Mouse (Mus musculus): ENCODE results near the gene H2-DMb1. TPM values are rescaled to one million over a fixed set of nuclear protein-coding genes. Genes with fewer than 3 reads are reported as not detected.

The H2-DMb1 gene
- polyA plus RNA-seq, 1 experiment from 2014 or later = 0.39 TPM

DNA sequence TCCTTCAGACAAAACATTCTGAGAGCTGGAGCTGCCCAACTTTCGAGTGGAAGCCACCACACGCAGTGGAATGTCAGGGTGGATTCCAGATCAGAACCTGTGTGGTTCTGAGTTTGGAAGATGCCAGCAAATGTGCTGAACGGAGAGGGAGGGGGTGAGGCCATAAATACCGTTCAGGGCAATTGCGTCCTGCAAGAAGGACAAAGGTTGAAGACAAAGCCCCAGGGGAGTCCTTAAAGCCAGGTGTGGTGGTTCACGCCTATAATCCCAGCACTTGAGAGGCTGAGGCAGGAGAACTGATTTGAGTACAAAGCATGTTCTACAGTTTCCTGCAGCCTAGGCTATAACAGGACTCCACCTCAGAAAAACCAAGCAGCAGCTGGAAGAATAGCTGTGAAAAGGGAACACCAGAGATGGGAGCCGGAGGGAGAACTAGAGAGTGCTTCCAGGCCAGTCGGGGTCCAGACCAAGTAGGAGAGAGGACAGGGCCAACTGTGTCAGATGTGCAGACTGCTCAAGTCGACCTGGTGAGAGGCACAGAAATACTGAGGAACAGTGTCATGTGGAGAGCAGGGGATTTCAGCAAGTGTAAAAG, 25.9 kb upstream of the H2-DMb1 start:
- peaks cover 54% of the 10 kb centered on the region for H3K4me1 ChIP-seq
- H3K27me3 ChIP-seq (ENCODE audit: low read depth, poor library complexity, severe bottlenecking) = peaks cover 26% of the 10 kb centered on the region
- no peaks in the 10 kb centered on the region for H3K9me3 ChIP-seq (replicated peaks)
- WGBS = 64% methylated on average over 9 of the region's 9 CpGs
- H3K4me3 ChIP-seq = peak overlapping the region; percentile 8; the same call in 1 of the 2 replicates
- H3K27ac ChIP-seq (replicated peaks) = no peak overlapping the region
- DNase-seq (ENCODE audit: low spot score) = no peak
- H3K36me3 ChIP-seq = peaks cover 8% of the 10 kb centered on the region; the same call in 1 of the 2 replicates

DNA sequence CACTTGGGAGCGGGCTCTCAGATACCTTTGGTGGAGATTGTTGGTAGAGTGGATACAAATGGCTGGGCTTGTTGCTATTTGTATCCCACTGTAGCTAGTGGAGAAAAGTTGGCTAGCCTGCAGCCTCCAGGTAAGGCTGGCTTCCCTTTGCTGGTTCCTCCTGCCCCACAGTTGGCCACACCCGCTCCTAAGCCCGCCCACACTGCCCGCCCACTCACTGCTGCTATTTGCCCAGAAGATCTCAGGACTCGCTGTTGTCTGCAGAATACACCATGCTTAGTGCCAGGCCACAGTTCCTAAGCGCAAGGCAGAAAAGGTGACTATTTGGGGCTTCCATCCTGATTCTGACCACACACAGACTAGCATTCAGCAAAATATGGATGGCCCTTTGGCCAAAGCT, 25.4 kb upstream of the H2-DMb1 start:
- Histone ChIP-seq H3K27me3 (ENCODE audit: low read depth, poor library complexity, severe bottlenecking) (peaks cover 26% of the 10 kb centered on the region), H3K9me3 (replicated peaks) (no peaks in the 10 kb centered on the region), H3K4me1 (peaks cover 52% of the 10 kb centered on the region), H3K4me3 (peak overlapping the region; percentile 8; the same call in 1 of the 2 replicates), H3K27ac (replicated peaks) (no peak overlapping the region), H3K36me3 (peaks cover 8% of the 10 kb centered on the region; the same call in 1 of the 2 replicates)
- 21% methylated on average over 6 of the region's 6 CpGs for WGBS
- DNase-seq (ENCODE audit: low spot score) = no peak

DNA sequence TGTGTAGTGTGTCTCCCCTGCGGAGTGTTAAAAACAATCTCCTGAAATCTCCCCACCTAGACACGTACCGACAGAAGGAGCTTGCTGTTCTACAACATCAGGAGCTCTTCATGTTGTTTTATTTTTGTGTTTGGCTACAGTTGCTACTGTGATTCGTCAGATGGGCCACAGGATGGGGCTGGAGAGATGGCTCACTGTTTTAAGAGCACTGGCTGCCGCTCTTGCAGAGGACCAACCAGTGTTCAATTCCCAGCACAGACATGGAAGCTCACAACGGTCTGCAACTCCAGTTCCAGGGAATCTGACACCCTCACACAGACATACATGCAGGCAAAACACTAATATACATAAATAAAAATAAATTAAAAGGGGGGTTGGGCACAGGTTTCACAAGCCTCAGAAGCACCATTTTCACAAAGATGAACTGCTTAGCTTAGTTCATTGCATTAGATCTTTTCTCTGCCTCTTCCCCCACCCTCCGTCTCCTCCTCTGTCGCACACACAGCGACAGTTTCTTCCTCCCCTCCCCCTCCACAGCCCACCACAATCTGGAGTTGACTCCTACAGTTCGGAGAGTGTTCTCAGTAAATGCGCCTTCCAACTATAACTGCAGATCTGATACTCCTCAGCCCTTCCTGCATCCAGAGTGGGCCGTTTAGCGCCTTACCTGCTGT, 24.5 kb upstream of the H2-DMb1 start:
- no peaks in the 10 kb centered on the region for H3K9me3 ChIP-seq (replicated peaks)
- peaks cover 8% of the 10 kb centered on the region; the same call in 1 of the 2 replicates for H3K36me3 ChIP-seq
- peaks cover 26% of the 10 kb centered on the region for H3K27me3 ChIP-seq (ENCODE audit: low read depth, poor library complexity, severe bottlenecking)
- H3K4me1 ChIP-seq = peaks cover 43% of the 10 kb centered on the region
- peak overlapping the region; percentile 52; the same call in 1 of the 2 replicates for H3K27ac ChIP-seq (replicated peaks)
- H3K4me3 ChIP-seq = peak overlapping the region; percentile 34; the same call in 1 of the 2 replicates
- 25% methylated on average over 13 of the region's 13 CpGs for whole genome bisulfite sequencing
- DNase-seq (ENCODE audit: low spot score) = no peak

DNA sequence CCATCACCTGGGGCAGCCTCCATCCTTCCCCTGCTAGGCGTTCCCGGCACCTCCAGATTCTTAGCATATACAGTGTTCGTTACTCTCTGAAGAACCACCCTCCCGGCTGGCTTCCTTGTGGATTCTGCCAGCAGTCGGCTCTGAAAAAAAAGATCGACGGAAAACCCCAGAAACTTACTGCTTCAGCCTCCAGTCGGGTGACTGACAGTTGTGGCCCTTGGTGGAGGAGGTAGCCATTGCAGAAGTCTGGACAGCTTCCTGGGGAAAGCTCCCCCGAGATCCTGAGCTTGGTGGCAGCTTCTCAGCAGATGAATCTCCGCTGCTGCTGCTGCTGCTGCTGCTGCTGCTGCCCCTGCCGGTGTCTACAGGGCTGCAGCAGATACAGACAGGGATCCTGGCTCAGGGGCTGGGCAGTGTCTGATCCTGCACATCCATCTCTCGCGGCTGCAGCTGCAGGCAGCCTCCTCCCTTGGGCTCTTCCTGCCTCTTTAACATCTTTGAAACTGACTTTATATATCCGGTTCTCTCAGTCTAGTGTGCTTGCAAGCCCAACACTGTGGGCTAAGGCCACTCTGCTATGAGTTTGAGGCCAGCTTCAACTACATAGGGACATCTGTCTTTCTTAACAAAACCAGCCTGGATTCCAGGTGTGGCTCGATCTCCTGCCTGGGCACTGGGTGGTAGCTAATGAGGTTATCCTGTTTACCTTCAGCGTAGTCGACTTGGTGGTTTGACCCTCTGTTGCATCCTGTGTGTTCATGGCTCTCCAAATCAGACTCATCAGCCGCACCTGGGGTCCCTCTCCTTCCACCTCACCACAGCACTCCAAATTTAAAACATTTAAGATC, 23.7 kb upstream of the H2-DMb1 start:
- Histone ChIP-seq H3K27ac (replicated peaks) (peak overlapping the region; percentile 52; the same call in 1 of the 2 replicates), H3K4me3 (peak overlapping the region; percentile 34)
- WGBS = 24% methylated on average over 18 of the region's 18 CpGs

DNA sequence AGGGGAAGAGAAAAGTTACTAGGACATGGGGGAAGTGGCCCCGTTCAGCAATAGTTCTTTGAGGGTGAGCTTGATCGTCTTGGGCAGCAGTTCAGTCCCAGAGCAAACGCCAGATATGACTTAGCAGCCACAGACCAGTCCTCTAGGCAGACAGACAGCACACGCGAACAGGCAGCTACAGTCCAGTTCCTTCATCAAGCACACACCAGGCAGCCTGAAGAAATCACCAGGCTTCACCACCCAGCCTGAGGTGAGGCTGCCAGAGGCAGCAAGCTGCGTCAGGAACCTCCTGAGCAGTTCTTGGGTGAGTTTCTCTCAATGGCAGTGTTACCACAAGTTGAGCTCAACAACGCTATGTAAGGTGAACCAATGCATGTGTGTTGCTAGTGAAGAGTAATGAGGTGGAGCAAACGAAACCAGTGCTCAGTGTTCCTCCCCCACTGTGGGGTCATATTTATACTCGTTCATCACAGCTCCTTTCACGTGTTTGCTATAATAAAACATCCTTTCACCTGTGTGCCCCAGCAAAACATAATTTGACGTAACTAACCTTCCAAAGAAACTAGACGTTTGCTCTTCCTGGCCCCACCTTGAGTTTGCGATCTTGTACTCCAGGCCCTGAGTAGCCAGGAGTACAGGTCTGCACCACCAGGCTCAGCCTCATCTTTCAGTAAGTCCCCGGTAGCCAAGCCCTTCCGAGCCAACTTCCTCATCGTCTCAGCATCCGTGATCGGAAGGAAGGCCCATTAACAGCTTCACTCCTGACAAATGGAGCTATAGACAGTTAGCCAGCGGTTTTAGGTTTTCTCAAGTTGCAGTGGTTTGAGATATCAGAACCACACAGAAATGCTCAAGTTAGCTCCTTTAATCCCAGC, 22.6 kb upstream of the H2-DMb1 start:
- Histone ChIP-seq H3K9me3 (replicated peaks) (no peaks in the 10 kb centered on the region), H3K27ac (replicated peaks) (no peak overlapping the region), H3K4me1 (peaks cover 32% of the 10 kb centered on the region), H3K36me3 (peaks cover 8% of the 10 kb centered on the region; the same call in 1 of the 2 replicates), H3K27me3 (ENCODE audit: low read depth, poor library complexity, severe bottlenecking) (peaks cover 26% of the 10 kb centered on the region), H3K4me3 (no peak overlapping the region)
- WGBS = 83% methylated on average over 19 of the region's 19 CpGs
- DNase-seq (ENCODE audit: low spot score) = no peak

More for the DNA sequence above, 23.7 kb upstream of the H2-DMb1 start:
- H3K36me3 ChIP-seq = peaks cover 8% of the 10 kb centered on the region; the same call in 1 of the 2 replicates
- peaks cover 37% of the 10 kb centered on the region for H3K4me1 ChIP-seq
- H3K27me3 ChIP-seq (ENCODE audit: low read depth, poor library complexity, severe bottlenecking) = peaks cover 26% of the 10 kb centered on the region
- no peak for DNase-seq (ENCODE audit: low spot score)
- H3K9me3 ChIP-seq (replicated peaks) = no peaks in the 10 kb centered on the region

DNA sequence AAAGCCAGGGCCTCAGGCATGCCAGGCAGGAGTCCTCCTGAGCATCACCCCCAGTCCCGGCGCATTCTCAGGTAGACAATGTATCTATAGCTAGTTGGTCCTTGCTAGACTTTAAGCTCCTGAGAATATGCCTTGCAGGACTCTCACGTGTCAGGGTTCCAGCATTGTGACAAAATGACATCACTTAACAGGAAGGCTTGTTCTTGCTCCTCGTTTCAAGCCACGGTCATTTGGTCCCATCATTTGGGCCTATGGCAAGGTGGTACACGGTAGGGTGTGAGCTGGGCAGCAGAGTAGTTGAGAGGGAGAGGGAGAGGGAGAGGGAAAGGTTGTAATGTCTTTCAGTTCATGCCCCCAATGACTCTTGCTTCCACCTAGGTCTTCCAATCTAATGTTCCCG, 21.0 kb upstream of the H2-DMb1 start:
- H3K9me3 ChIP-seq (replicated peaks) = no peaks in the 10 kb centered on the region
- no peak overlapping the region for H3K27ac ChIP-seq (replicated peaks)
- no peak for DNase-seq (ENCODE audit: low spot score)
- 72% methylated on average over 7 of the region's 7 CpGs for WGBS
- no peaks in the 10 kb centered on the region for H3K36me3 ChIP-seq
- H3K4me1 ChIP-seq = peaks cover 37% of the 10 kb centered on the region
- peaks cover 37% of the 10 kb centered on the region for H3K27me3 ChIP-seq (ENCODE audit: low read depth, poor library complexity, severe bottlenecking)
- no peak overlapping the region for H3K4me3 ChIP-seq

DNA sequence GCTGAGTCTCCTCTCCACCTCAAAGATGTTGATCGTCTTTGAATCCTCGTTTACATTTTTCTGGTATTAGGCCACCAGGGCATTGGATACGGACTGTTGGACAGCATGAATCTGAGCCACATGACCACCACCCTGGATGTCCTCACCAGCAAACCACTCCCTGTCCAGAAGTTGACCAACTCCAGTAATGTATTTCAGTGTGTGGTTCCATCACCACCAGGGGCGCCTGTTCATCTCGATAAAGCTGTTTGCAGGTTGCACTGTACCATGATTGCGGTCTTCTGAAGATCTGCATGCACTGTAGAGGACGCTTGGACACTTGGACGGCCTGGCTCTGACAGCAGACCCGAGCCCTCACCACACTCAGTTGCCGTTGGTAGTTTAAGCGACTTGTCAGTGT, 19.6 kb upstream of the H2-DMb1 start:
- Histone ChIP-seq H3K27ac (replicated peaks) (no peak overlapping the region), H3K4me1 (peaks cover 25% of the 10 kb centered on the region), H3K36me3 (no peaks in the 10 kb centered on the region), H3K27me3 (ENCODE audit: low read depth, poor library complexity, severe bottlenecking) (peaks cover 39% of the 10 kb centered on the region), H3K9me3 (replicated peaks) (no peaks in the 10 kb centered on the region), H3K4me3 (no peak overlapping the region)
- no peak for DNase-seq (ENCODE audit: low spot score)
- 85% methylated on average over 11 of the region's 11 CpGs for WGBS

DNA sequence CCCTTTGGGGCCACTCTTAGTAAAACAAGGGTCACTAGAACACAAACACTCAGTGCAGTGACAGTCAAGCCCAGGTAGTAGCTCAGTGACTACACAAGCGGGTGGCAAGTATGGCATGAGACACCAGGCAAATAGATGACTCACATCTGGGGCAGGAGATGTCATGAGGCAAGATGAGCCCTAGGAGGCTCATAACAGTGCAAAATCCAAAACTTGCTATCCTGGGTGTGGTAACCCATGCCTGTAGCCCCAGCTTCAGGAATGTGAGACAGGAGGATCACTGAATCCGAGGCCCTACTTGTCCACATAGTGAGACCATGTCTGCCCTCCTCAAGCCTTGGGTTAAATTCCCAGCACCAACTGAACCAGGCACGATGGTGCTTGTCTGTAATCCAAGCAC, 18.4 kb upstream of the H2-DMb1 start:
- Histone ChIP-seq H3K36me3 (no peaks in the 10 kb centered on the region), H3K4me1 (peaks cover 20% of the 10 kb centered on the region), H3K4me3 (no peak overlapping the region), H3K9me3 (replicated peaks) (no peaks in the 10 kb centered on the region), H3K27ac (replicated peaks) (no peak overlapping the region), H3K27me3 (ENCODE audit: low read depth, poor library complexity, severe bottlenecking) (peaks cover 39% of the 10 kb centered on the region)
- DNase-seq (ENCODE audit: low spot score) = no peak
- WGBS = 84% methylated on average over 3 of the region's 3 CpGs

DNA sequence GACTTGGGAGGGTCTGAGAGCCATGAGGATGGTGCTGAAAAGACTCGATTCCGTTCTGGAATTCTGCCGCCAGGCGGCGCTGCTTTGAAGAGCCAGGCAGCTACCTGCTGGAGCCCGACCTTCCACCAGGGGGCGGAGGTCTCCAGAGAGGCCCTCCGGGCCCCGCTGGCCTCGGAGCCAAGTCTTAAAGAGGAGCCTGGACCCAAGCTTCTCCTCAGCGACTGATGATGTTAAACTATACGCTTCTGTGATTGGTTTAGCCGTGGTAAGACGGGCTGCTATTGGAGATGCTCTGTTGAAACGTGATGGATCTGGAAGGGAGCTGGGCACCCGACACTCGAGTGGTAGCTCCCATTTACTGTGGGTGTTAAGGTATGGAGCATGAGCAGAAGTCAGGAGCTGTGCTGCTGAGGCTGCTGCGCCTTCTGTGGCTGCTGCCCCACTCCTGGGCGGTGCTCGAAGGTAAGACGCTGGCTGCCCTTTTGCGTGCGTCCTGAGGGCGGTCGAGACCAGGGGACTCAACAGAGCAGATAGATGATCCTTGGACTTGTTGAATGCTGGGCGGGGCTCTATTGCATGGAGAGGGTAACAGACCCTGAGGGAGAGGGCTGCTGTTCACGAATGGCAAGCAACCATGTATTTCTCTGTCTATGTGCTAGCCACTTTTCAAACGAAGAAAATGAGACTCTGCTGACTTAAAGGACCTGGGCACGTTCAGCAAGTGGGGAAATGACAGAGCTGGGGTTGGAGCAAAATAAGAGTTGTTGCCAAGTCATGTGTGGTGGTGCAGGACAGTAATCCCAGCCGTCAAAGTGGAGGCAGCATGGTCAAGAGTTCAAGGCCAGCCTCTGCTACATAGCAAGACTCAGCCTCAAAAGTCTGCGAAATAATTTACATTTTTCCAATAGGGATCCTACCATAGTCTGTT, 17.3 kb upstream of the H2-DMb1 start:
- 8% methylated on average over 31 of the region's 31 CpGs for WGBS
- peaks cover 28% of the 10 kb centered on the region for H3K4me1 ChIP-seq

DNA sequence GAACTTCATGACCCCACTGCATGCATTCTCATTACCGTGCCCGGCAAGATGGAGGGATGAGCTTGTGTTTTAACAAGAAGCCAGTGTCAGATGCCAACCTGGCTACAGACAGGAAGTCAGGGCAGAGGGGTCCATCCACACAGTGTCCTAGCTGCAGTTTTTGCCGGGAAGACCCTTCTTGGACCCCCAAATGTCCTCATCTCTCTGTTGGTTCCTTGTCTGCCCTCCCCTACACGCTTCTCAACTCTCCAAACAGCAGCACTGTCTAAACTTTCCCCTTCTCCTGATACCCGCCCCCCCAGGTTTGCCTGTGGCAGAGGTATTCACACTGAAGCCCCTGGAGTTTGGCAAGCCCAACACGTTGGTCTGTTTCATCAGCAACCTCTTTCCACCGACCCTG, 15.3 kb upstream of the H2-DMb1 start:
- WGBS = 74% methylated on average over 7 of the region's 7 CpGs
- no peak overlapping the region for H3K4me3 ChIP-seq
- no peak for DNase-seq (ENCODE audit: low spot score)
- no peaks in the 10 kb centered on the region for H3K36me3 ChIP-seq
- H3K27ac ChIP-seq (replicated peaks) = no peak overlapping the region
- peaks cover 60% of the 10 kb centered on the region for H3K27me3 ChIP-seq (ENCODE audit: low read depth, poor library complexity, severe bottlenecking)
- H3K9me3 ChIP-seq (replicated peaks) = no peaks in the 10 kb centered on the region
- H3K4me1 ChIP-seq = peaks cover 23% of the 10 kb centered on the region

More for the DNA sequence above, 17.3 kb upstream of the H2-DMb1 start:
- H3K36me3 ChIP-seq = no peaks in the 10 kb centered on the region
- H3K9me3 ChIP-seq (replicated peaks) = no peaks in the 10 kb centered on the region
- peaks cover 48% of the 10 kb centered on the region for H3K27me3 ChIP-seq (ENCODE audit: low read depth, poor library complexity, severe bottlenecking)
- DNase-seq (ENCODE audit: low spot score) = peak; percentile 97
- peak overlapping the region; percentile 59 for H3K27ac ChIP-seq (replicated peaks)
- H3K4me3 ChIP-seq = peak overlapping the region; percentile 52

DNA sequence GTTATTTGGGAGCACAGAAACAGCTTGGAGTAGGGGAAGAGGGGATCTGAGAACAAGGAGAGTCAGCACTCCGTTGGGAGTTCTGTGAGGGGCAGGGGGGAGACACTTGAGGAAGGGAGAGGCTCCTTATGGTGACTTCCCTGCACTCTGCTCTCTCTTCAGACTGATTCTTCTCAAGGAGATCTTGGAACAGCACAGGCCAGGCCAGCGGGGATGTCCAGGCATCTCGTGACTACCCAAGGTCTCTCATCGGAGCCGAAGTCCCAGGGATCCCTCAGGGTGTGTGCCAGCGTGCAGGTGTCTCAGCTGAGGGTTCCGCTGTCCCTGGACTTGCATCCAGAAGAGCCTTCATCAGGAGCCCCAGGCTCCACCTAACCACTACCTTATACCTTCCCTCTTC, 14.2 kb upstream of the H2-DMb1 start:
- H3K36me3 ChIP-seq = no peaks in the 10 kb centered on the region
- H3K27me3 ChIP-seq (ENCODE audit: low read depth, poor library complexity, severe bottlenecking) = peaks cover 60% of the 10 kb centered on the region
- no peaks in the 10 kb centered on the region for H3K9me3 ChIP-seq (replicated peaks)
- H3K27ac ChIP-seq (replicated peaks) = no peak overlapping the region; the same call in 1 of the 2 replicates
- 77% methylated on average over 7 of the region's 7 CpGs for WGBS
- DNase-seq (ENCODE audit: low spot score) = no peak
- H3K4me1 ChIP-seq = peaks cover 31% of the 10 kb centered on the region
- H3K4me3 ChIP-seq = peak overlapping the region; percentile 52
